Mouse (Mus musculus): ENCODE measurements around the gene Stk19.

Gene Stk19

DNA sequence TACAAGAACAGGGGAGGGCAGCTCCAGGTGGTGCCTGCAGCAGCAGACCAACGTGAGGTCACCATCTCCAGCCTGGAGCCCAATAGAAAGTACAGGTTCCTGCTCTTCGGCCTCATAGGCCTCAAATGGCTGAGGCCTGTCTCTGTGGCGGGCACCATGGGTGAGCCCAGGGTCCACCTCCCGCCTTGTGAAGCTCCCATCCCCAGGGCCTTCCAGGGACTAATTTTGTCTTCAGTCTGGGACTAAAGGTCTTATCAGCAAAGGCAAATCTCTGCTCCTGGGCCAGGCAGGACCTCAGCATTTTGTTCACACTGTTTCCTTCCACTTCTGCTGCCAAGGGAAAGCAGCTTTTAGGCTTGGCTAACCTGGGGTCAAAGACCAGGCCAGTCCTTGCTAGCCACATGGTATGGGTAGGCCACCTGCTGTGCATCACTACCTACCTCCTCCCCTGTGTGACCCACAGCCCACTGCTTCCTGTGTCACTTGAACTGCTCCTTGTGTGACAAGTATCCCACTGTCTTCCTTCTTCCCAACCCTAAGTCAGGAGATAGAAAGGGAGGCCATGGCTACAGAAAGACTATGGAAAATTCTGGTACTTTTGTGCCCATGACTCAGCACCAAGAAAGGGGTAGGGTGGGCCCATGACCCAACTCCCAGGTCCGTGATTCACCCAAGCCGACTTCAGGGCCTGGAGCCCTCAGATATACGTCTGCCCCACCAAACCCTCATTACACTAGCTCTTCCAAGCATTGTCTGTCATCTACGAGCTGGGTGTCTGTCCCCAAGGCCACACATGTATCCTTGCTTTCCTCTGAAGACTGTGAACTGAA is 40.2 kb downstream of the Stk19 start:
- DNase-seq: no peak

DNA sequence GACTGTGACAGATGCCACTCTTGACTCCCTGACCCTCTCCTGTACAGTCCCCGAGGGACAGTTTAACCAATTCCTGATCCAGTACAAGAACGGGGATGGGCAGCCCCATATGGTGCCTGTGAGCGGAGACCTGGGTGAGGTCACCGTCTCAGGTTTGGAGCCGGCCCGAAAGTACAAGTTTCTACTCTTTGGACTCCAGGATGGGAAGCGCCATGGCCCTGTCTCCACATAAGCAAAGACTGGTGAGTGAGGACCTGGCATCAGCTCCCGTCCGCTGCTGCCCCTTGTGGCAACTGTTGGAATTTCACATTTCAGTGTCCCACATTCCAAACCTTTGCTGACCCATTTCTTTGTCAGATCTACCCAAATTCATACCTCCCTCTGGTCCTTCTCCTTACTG is 41.1 kb downstream of the Stk19 start:
- DNase-seq: peak; percentile 25

GRCm38 (mm10) chr17:34795016-34795415 is 41.7 kb downstream of the Stk19 start:
- DNase-seq: no peak

DNA sequence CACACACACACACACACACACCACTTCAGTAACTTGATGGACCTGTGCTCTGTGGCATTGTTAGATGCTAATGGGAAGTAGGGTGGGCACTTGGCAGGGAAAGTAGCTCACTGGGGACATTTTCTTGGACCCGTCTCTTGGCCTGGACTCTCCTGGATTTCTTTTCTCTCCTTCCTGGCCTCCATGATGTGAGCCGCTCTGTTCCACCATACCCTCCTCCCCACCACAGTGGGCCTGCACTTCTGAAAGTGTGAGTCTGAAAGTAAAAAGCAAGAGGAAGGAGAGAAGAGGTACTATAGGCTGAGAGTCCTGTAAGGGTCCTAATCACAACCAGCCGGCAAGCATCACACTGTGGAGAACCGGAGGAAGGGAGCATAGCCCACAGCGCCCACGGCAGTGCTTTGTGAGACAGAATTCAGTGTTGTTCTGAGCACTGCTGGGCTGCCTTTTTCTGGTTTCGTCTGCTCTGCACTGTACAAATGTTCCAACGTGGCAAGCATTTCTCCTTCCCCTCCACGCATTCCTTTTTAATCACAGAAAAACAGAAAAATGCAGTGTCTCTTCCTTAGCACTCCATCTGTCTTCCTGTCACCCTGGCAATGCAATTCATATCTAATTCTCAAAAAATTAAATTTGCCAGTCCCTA is 58.9 kb downstream of the Stk19 start:
- DNase-seq: no peak
